Mouse (Mus musculus): ENCODE measurements around the gene Timd4. TPM values are rescaled to one million over a fixed set of nuclear protein-coding genes. Genes with fewer than 3 reads are reported as not detected.

Gene Timd4
- polyA plus RNA-seq, 1 experiment, result not detected

DNA sequence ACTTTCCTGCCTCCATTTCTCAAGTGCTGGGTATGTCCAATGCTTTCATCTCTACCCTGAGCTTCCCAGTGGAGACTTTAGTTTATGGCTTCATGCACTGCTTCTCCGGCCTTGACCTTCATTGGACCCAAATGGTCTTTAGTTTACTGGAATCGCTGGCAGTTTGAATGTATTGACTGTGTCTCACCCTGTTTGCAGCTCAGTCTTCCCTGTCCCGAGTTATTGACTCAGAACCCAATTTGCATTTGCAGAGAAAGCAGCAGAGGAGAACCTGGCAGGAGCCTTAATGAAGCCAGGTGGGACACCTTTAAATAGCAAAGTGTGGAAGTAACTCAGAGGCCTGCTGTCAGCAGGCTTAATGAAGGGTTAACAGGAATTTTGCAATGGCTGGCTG lies 37.2 kb downstream of the Timd4 start:
- H3K4me3 ChIP-seq (replicated peaks), result no peak overlapping the region
- H3K9me3 ChIP-seq, result no peaks in the 10 kb centered on the region
- peaks cover 8% of the 10 kb centered on the region for H3K4me1 ChIP-seq
- H3K27me3 ChIP-seq (replicated peaks), result no peaks in the 10 kb centered on the region
- TF ChIP-seq GATA1 (IDR thresholded peaks at IDR 0.05; ENCODE audit: borderline replicate concordance, low read length) (no peak), FLI1 (IDR thresholded peaks at IDR 0.05; ENCODE audit: low read length) (no peak)
- no peaks in the 10 kb centered on the region for H3K36me3 ChIP-seq (replicated peaks; ENCODE audit: low read length)

GRCm38 (mm10) chr11:46848221-46848971 lies 37.8 kb downstream of the Timd4 start:
- Histone ChIP-seq H3K4me1 (peaks cover 8% of the 10 kb centered on the region), H3K36me3 (replicated peaks; ENCODE audit: low read length) (no peaks in the 10 kb centered on the region), H3K9me3 (no peaks in the 10 kb centered on the region), H3K27me3 (replicated peaks) (no peaks in the 10 kb centered on the region), H3K4me3 (replicated peaks) (no peak overlapping the region)
- no peak for TF ChIP-seq GATA1 (IDR thresholded peaks at IDR 0.05; ENCODE audit: borderline replicate concordance, low read length)

DNA sequence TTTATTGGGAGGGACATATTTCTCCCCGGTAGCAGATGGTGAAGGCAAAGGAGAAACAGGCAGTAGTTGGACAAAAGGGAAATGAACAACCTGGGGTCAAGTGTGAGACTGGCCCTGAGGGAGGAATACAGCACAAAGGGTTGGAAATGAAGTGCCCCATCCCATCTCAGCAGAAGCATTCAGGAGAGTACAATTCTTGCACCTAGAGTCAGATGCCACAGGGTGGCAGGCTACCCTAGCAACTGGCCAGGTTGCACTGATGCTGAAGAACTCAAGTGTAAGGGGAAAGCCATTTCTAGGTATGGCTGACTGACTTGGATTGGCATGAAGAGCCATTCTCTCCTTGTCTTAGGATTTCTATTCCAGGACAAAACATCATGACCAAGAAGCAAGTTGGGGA lies 54.2 kb downstream of the Timd4 start:
- no peak for TF ChIP-seq FLI1 (IDR thresholded peaks at IDR 0.05; ENCODE audit: low read length)
- TF ChIP-seq GATA1 (IDR thresholded peaks at IDR 0.05; ENCODE audit: borderline replicate concordance, low read length), result no peak
- no peaks in the 10 kb centered on the region for H3K4me1 ChIP-seq

GRCm38 (mm10) chr11:46868594-46868993 lies 58.0 kb downstream of the Timd4 start:
- 0 out of 2 replicates have a peak, but pooled peaks cover 3% of the 10 kb centered on the region for H3K9me3 ChIP-seq
- no peaks in the 10 kb centered on the region for H3K36me3 ChIP-seq (replicated peaks; ENCODE audit: low read length)
- peaks cover 1% of the 10 kb centered on the region for H3K27me3 ChIP-seq (replicated peaks)
- TF ChIP-seq GATA1 (IDR thresholded peaks at IDR 0.05; ENCODE audit: borderline replicate concordance, low read length), result no peak
- no peak for TF ChIP-seq FLI1 (IDR thresholded peaks at IDR 0.05; ENCODE audit: low read length)
- H3K4me1 ChIP-seq, result no peaks in the 10 kb centered on the region
- H3K4me3 ChIP-seq (replicated peaks), result no peak overlapping the region

More for the DNA sequence above, 54.2 kb downstream of the Timd4 start:
- H3K36me3 ChIP-seq (replicated peaks; ENCODE audit: low read length), result no peaks in the 10 kb centered on the region
- H3K27me3 ChIP-seq (replicated peaks), result peaks cover 1% of the 10 kb centered on the region
- 0 out of 2 replicates have a peak, but pooled peaks cover 3% of the 10 kb centered on the region for H3K9me3 ChIP-seq
- H3K4me3 ChIP-seq (replicated peaks), result no peak overlapping the region

DNA sequence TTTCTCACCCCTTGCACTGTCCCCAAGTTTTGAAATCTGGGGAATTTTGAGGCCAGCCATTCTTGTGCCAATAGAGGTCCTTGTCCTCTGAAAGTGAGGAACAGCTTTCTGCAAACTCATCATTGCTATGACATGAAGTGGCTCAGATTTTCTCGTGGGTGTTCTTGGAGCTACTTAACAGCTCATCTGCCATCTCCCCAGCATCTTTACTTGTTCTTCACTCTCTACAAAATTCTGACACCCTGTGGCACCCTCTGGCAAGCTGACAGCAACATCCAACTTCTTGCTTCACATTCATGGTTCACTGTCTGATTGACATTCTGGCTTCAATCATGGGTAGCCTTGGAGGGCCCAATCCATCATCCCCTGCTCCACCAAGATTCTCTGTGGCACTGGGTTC lies 65.2 kb downstream of the Timd4 start:
- H3K36me3 ChIP-seq (replicated peaks; ENCODE audit: low read length), result no peaks in the 10 kb centered on the region
- no peaks in the 10 kb centered on the region for H3K27me3 ChIP-seq (replicated peaks)
- no peak overlapping the region for H3K4me3 ChIP-seq (replicated peaks)
- TF ChIP-seq FLI1 (IDR thresholded peaks at IDR 0.05; ENCODE audit: low read length), result no peak
- no peak for TF ChIP-seq GATA1 (IDR thresholded peaks at IDR 0.05; ENCODE audit: borderline replicate concordance, low read length)
- H3K4me1 ChIP-seq, result no peaks in the 10 kb centered on the region
- no peaks in the 10 kb centered on the region for H3K9me3 ChIP-seq

GRCm38 (mm10) chr11:46882456-46882855 lies 71.9 kb downstream of the Timd4 start:
- Histone ChIP-seq H3K4me1 (no peaks in the 10 kb centered on the region), H3K9me3 (0 out of 2 replicates have a peak, but pooled peaks cover 2% of the 10 kb centered on the region), H3K36me3 (replicated peaks; ENCODE audit: low read length) (no peaks in the 10 kb centered on the region), H3K27me3 (replicated peaks) (no peaks in the 10 kb centered on the region), H3K4me3 (replicated peaks) (no peak overlapping the region)
- TF ChIP-seq FLI1 (IDR thresholded peaks at IDR 0.05; ENCODE audit: low read length) (no peak), GATA1 (IDR thresholded peaks at IDR 0.05; ENCODE audit: borderline replicate concordance, low read length) (no peak)

- Histone ChIP-seq H3K9me3 (no peaks in the 10 kb centered on the region), H3K4me1 (no peaks in the 10 kb centered on the region), H3K4me3 (replicated peaks) (no peak overlapping the region), H3K36me3 (replicated peaks; ENCODE audit: low read length) (no peaks in the 10 kb centered on the region), H3K27me3 (replicated peaks) (no peaks in the 10 kb centered on the region)
- TF ChIP-seq GATA1 (IDR thresholded peaks at IDR 0.05; ENCODE audit: borderline replicate concordance, low read length), result no peak
- no peak for TF ChIP-seq FLI1 (IDR thresholded peaks at IDR 0.05; ENCODE audit: low read length)
Measured at GRCm38 (mm10) chr11:46889093-46889492, 78.5 kb downstream of the Timd4 start.

Other genes starting within 250 kb of the Timd4 start
- gene BC053393, start 239.3 kb upstream of the Timd4 start, polyA plus RNA-seq (2012; ENCODE audit: insufficient read depth, low replicate concordance), result not detected in 2 replicates
- not detected in 2 replicates for gene Dppa1, start 181.5 kb upstream of the Timd4 start, polyA plus RNA-seq (2012; ENCODE audit: insufficient read depth, low replicate concordance)
- gene Timd2, start 103.7 kb upstream of the Timd4 start, polyA plus RNA-seq (2012; ENCODE audit: insufficient read depth, low replicate concordance), result not detected in 2 replicates
- not detected in 2 replicates for gene Havcr1, start 75.7 kb upstream of the Timd4 start, polyA plus RNA-seq (2012; ENCODE audit: insufficient read depth, low replicate concordance)